16 mouse cellular contexts compared by ENCODE assay signal in genomic region chr15:79387081-79387480, GRCm38 (mm10). TPM values are rescaled to one million over a fixed set of nuclear protein-coding genes. Genes with fewer than 3 reads are reported as not detected.
A peak's percentile ranks its signal among the peaks of the same experiment; 100 is the strongest.
DNase-seq lines count a peak whose midpoint lies in the region; ATAC-seq and TF ChIP-seq lines count a peak whose summit lies in the region.
"Had no signal": no experiment of that assay in that cellular context is flagged by ENCODE, and none has a peak within 500 bp of the region (broad histone marks: within the 10 kb centered on the region; RNA-seq: fewer than 3 reads in every experiment).

No protein-coding gene starts in this region.

- H3K36me3 ChIP-seq in heart, postnatal 0 days (replicated peaks; ENCODE audit: control insufficient read depth, insufficient read depth, low read length) = peaks cover 8% of the 10 kb centered on the region; the same call in 1 of the 2 replicates
- H3K36me3 ChIP-seq in liver, adult 2 months (ENCODE audit: control insufficient read depth, insufficient read depth, low read length) = no peaks in the 10 kb centered on the region
- H3K36me3 ChIP-seq in liver, embryonic 12.5 days = no peaks in the 10 kb centered on the region

- peak overlapping the region; percentile 89 for H3K27ac ChIP-seq in gastrocnemius, adult 2 months
- H3K27ac ChIP-seq in heart, postnatal 0 days (ENCODE audit: low read depth) = peak overlapping the region; percentile 61
- H3K27ac ChIP-seq in liver, adult 2 months (replicated peaks; ENCODE audit: insufficient read depth, low read depth, low read length) = peak overlapping the region; percentile 97
- no peak overlapping the region for H3K27ac ChIP-seq in liver, embryonic 12.5 days
- H3K27ac ChIP-seq: embryonic facial prominence, embryonic 13.5 days; hindbrain, postnatal 0 days; limb, embryonic 13.5 days had no signal

- intact Hi-C loops in gastrocnemius, adult 2 months (cut with DNase I) = no loop called here

- peaks cover 58% of the 10 kb centered on the region for H3K4me1 ChIP-seq in heart, postnatal 0 days (ENCODE audit: control insufficient read depth, insufficient read depth)
- H3K4me1 ChIP-seq in liver, adult 2 months (ENCODE audit: control insufficient read depth, insufficient read depth, low read length) = peaks cover 36% of the 10 kb centered on the region
- H3K4me1 ChIP-seq in liver, embryonic 12.5 days = peaks cover 47% of the 10 kb centered on the region

- peaks cover 5% of the 10 kb centered on the region; the same call in 1 of the 2 replicates for H3K79me2 ChIP-seq in liver, adult 2 months (ENCODE audit: control insufficient read depth, insufficient read depth, low read length)

- H3K4me3 ChIP-seq in gastrocnemius, adult 2 months = no peak overlapping the region
- no peak overlapping the region for H3K4me3 ChIP-seq in heart, postnatal 0 days (ENCODE audit: low read depth, low read length)
- H3K4me3 ChIP-seq in liver, adult 2 months (ENCODE audit: insufficient read depth, low read depth, low read length) = no peak overlapping the region
- H3K4me3 ChIP-seq in liver, embryonic 12.5 days = no peak overlapping the region
- H3K4me3 ChIP-seq: embryonic facial prominence, embryonic 13.5 days; limb, embryonic 13.5 days had no signal

- no peak; the same call in 1 of the 2 replicates for ATAC-seq in heart, postnatal 0 days (ENCODE audit: insufficient read depth, low read depth)
- ATAC-seq in liver, embryonic 12.5 days = no peak
- ATAC-seq: forebrain, postnatal 0 days; hindbrain, postnatal 0 days had no signal

- 43% methylated on average over 6 of the region's 6 CpGs for WGBS in heart, postnatal 0 days
- WGBS in liver, adult 2 months = 54% methylated on average over 6 of the region's 6 CpGs
- WGBS in liver, embryonic 12.5 days (ENCODE audit: insufficient replicate concordance) = 51% methylated on average over 6 of the region's 6 CpGs

- TF ChIP-seq CTCF in gastrocnemius, adult 2 months (IDR thresholded peaks at IDR 0.05) = no peak
- TF ChIP-seq CTCF in heart, postnatal 0 days (IDR thresholded peaks at IDR 0.05; ENCODE audit: low read depth) = no peak
- no peak for TF ChIP-seq CTCF in liver, adult 2 months (IDR thresholded peaks at IDR 0.05; ENCODE audit: low read depth, low read length)

- DNase-seq in gastrocnemius, adult 2 months = no peak
- no peak for DNase-seq in gastrocnemius, postnatal 10 days
- DNase-seq in heart, postnatal 0 days (ENCODE audit: low spot score) = no peak
- no peak for DNase-seq in heart, adult 18-20 months
- no peak for DNase-seq in liver, adult 2 months (ENCODE audit: extremely low read depth, low read depth, low spot score)
- peak; percentile 32 for DNase-seq in Muller cell, postnatal 12 days (ENCODE audit: inconsistent ontology term)
- no peak for DNase-seq in frontal cortex, postnatal 36 days (ENCODE audit: low spot score in 2 of 2)
- DNase-seq: adrenal gland, adult 8-10 months; cerebellum, adult 18-20 months; forebrain, postnatal 0 days; gastrocnemius, postnatal 14 days; right cerebral cortex, postnatal 14 days had no signal

- H3K9ac ChIP-seq in heart, postnatal 0 days (replicated peaks; ENCODE audit: low read depth, low read length) = no peak overlapping the region
- H3K9ac ChIP-seq in liver, adult 2 months (ENCODE audit: low read depth, low read length) = peak overlapping the region; percentile 6; the same call in 1 of the 2 replicates
- no peak overlapping the region for H3K9ac ChIP-seq in liver, embryonic 12.5 days
- H3K9ac ChIP-seq: embryonic facial prominence, embryonic 13.5 days; forebrain, postnatal 0 days; limb, embryonic 13.5 days had no signal

- no peaks in the 10 kb centered on the region for H3K27me3 ChIP-seq in heart, postnatal 0 days (ENCODE audit: control insufficient read depth, insufficient read depth, low read length)
- H3K27me3 ChIP-seq in liver, adult 2 months (ENCODE audit: control insufficient read depth, insufficient read depth, low read length) = no peaks in the 10 kb centered on the region
- no peaks in the 10 kb centered on the region for H3K27me3 ChIP-seq in liver, embryonic 12.5 days (replicated peaks)
- H3K27me3 ChIP-seq: embryonic facial prominence, embryonic 13.5 days; limb, embryonic 13.5 days had no signal

- no peaks in the 10 kb centered on the region for H3K9me3 ChIP-seq in heart, postnatal 0 days (replicated peaks; ENCODE audit: control insufficient read depth, low read length)
- H3K9me3 ChIP-seq in liver, embryonic 12.5 days (replicated peaks) = no peaks in the 10 kb centered on the region
- H3K9me3 ChIP-seq: embryonic facial prominence, embryonic 13.5 days; limb, embryonic 13.5 days had no signal

- TF ChIP-seq POLR2A in liver, adult 2 months (IDR thresholded peaks at IDR 0.05; ENCODE audit: extremely low read depth, insufficient read depth, low read length) = no peak

- no peak for TF ChIP-seq EP300 in heart, postnatal 0 days (IDR thresholded peaks at IDR 0.05; ENCODE audit: low read depth)

- no peak overlapping the region for H3K4me2 ChIP-seq in heart, postnatal 0 days (ENCODE audit: low read depth, low read length)
- H3K4me2 ChIP-seq in liver, embryonic 12.5 days = no peak overlapping the region
- H3K4me2 ChIP-seq: embryonic facial prominence, embryonic 13.5 days; limb, embryonic 13.5 days had no signal

RNA-seq across cellular contexts. Expression of gene Tmem184b, which starts 16.3 kb away (rescaled TPM):
- 10 to 100 TPM; 26.1 to 36.7 TPM for total RNA-seq in gastrocnemius, adult 2 months (2021)
- total RNA-seq in gastrocnemius, postnatal 10 days (2021) = 10 to 100 TPM; 42.0 to 47.5 TPM
- 70.6 and 111 TPM in 2 replicates for total RNA-seq in heart, postnatal 0 days (2014; rRNA removed; ENCODE audit: low replicate concordance)
- 31.8 and 32.7 TPM in 2 replicates for polyA plus RNA-seq in heart, postnatal 0 days (2015; fragmentation: Nextera tagmentation; extraction: Ambion mirVana)
- total RNA-seq in heart, adult 18-20 months (2021) = 10 to 100 TPM; 34.8 to 36.7 TPM
- total RNA-seq in liver, adult 2 months (2014; rRNA removed) = 6.0 and 10.1 TPM in 2 replicates
- 46.8 and 48.7 TPM in 2 replicates for polyA plus RNA-seq in liver, adult 2 months (2012; rRNA removed)
- polyA plus RNA-seq in liver, embryonic 12.5 days (2016; fragmentation: Nextera tagmentation; extraction: Ambion mirVana) = 16.4 and 19.0 TPM in 2 replicates

RNA-seq across cellular contexts. Expression of gene Maff, which starts 40.7 kb away (rescaled TPM):
- 1 to 10 TPM; 4.0 to 8.8 TPM for total RNA-seq in gastrocnemius, adult 2 months (2021)
- total RNA-seq in gastrocnemius, postnatal 10 days (2021) = 1 to 10 TPM; 2.0 to 2.6 TPM
- 12.9 and 19.4 TPM in 2 replicates for total RNA-seq in heart, postnatal 0 days (2014; rRNA removed; ENCODE audit: low replicate concordance)
- polyA plus RNA-seq in heart, postnatal 0 days (2015; fragmentation: Nextera tagmentation; extraction: Ambion mirVana) = 1.8 and 2.9 TPM in 2 replicates
- total RNA-seq in heart, adult 18-20 months (2021) = 10 to 100 TPM; 12.8 to 17.6 TPM
- total RNA-seq in liver, adult 2 months (2014; rRNA removed) = 8.5 and 10.8 TPM in 2 replicates
- 0.75 and 0.89 TPM in 2 replicates for polyA plus RNA-seq in liver, adult 2 months (2012; rRNA removed)
- 1.1 and 2.8 TPM in 2 replicates for polyA plus RNA-seq in liver, embryonic 12.5 days (2016; fragmentation: Nextera tagmentation; extraction: Ambion mirVana)

RNA-seq across cellular contexts. Expression of gene Pla2g6, which starts 58.9 kb away (rescaled TPM):
- total RNA-seq in gastrocnemius, adult 2 months (2021) = 10 to 100 TPM; 19.4 to 20.1 TPM
- 1 to 10 TPM; 9.2 to 9.8 TPM for total RNA-seq in gastrocnemius, postnatal 10 days (2021)
- 14.1 and 20.3 TPM in 2 replicates for total RNA-seq in heart, postnatal 0 days (2014; rRNA removed; ENCODE audit: low replicate concordance)
- polyA plus RNA-seq in heart, postnatal 0 days (2015; fragmentation: Nextera tagmentation; extraction: Ambion mirVana) = 7.1 and 7.9 TPM in 2 replicates
- total RNA-seq in heart, adult 18-20 months (2021) = 10 to 100 TPM in 1 of 2 experiments, 1 to 10 TPM in 1; 9.4 to 11.3 TPM
- total RNA-seq in liver, adult 2 months (2014; rRNA removed) = 16.3 and 29.3 TPM in 2 replicates
- polyA plus RNA-seq in liver, adult 2 months (2012; rRNA removed) = 24.5 and 25.1 TPM in 2 replicates
- 16.8 and 17.3 TPM in 2 replicates for polyA plus RNA-seq in liver, embryonic 12.5 days (2016; fragmentation: Nextera tagmentation; extraction: Ambion mirVana)
